Mouse (Mus musculus): Measurements from ENCODE around the gene Rgs6. TPM values are rescaled to one million over a fixed set of nuclear protein-coding genes. Genes with fewer than 3 reads are reported as not detected.

Rgs6 gene
- polyA plus RNA-seq, 1 experiment = 0.58 TPM

DNA sequence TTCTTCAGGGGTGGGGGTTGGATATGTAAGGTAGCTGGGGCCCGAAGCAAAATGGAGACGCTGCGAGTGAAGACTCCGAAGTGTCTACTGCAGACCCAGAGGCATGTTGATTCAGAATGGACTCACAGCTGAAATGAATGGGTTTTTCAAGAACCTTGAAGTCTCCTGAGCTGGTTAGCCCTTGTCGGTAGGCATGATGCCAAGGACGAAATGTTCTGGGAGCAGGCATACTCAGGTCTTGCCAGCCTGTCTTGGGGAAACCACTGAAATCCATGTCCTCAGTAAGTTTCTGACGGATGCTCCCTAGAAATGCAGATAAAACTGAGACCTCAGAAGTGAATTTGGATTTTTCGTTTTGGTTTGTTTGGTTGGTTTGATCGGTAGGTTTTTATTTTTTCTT is 458.6 kb downstream of the Rgs6 start:
- Histone ChIP-seq H3K27ac (ENCODE audit: insufficient read depth, low read length) (no peak overlapping the region), H3K36me3 (ENCODE audit: control insufficient read depth, insufficient read depth, low read length, poor library complexity, severe bottlenecking) (no peaks in the 10 kb centered on the region), H3K4me3 (ENCODE audit: low read depth, low read length) (no peak overlapping the region), H3K4me1 (ENCODE audit: control insufficient read depth, insufficient read depth, low read length) (no peaks in the 10 kb centered on the region), H3K9me3 (replicated peaks; ENCODE audit: control insufficient read depth, insufficient read depth, low read length, poor library complexity, severe bottlenecking) (no peaks in the 10 kb centered on the region), H3K9ac (ENCODE audit: low read depth, poor library complexity, severe bottlenecking) (no peak overlapping the region), H3K27me3 (ENCODE audit: control insufficient read depth, insufficient read depth, low read length, poor library complexity, severe bottlenecking) (no peaks in the 10 kb centered on the region; the same call in 1 of the 2 replicates)
- no peak for TF ChIP-seq CTCF (IDR thresholded peaks at IDR 0.05; ENCODE audit: low read depth, low read length)
- TF ChIP-seq EP300 (IDR thresholded peaks at IDR 0.05; ENCODE audit: insufficient read depth, low read depth, low read length) = no peak
- no peak for TF ChIP-seq POLR2A (IDR thresholded peaks at IDR 0.05; ENCODE audit: insufficient read depth, low read length)

DNA sequence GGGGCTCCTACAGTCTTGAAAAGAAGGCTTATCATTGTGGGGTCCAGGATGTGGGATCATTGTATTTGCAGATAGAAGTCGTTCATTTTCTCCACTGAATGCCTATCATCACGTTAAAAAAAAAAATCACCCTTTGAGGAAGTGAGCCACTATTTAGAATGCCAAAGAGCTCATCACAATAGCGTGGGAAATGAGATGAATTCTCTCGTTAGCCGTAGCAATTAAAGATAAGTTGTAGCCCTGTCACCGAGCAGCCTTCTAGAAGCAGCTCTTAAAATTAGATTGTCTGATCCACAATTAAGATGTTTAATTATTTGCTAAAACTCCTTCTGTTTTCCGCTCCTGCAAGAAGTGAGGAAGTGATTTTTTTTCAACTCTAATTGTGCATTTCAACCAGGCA is 459.6 kb downstream of the Rgs6 start:
- no peaks in the 10 kb centered on the region for H3K4me1 ChIP-seq (ENCODE audit: control insufficient read depth, insufficient read depth, low read length)
- H3K27me3 ChIP-seq (ENCODE audit: control insufficient read depth, insufficient read depth, low read length, poor library complexity, severe bottlenecking) = no peaks in the 10 kb centered on the region; the same call in 1 of the 2 replicates
- no peak for TF ChIP-seq POLR2A (IDR thresholded peaks at IDR 0.05; ENCODE audit: insufficient read depth, low read length)
- TF ChIP-seq CTCF (IDR thresholded peaks at IDR 0.05; ENCODE audit: low read depth, low read length) = no peak
- no peak for TF ChIP-seq EP300 (IDR thresholded peaks at IDR 0.05; ENCODE audit: insufficient read depth, low read depth, low read length)
- no peak overlapping the region for H3K4me3 ChIP-seq (ENCODE audit: low read depth, low read length)
- no peaks in the 10 kb centered on the region for H3K36me3 ChIP-seq (ENCODE audit: control insufficient read depth, insufficient read depth, low read length, poor library complexity, severe bottlenecking)
- H3K27ac ChIP-seq (ENCODE audit: insufficient read depth, low read length) = no peak overlapping the region
- no peak overlapping the region for H3K9ac ChIP-seq (ENCODE audit: low read depth, poor library complexity, severe bottlenecking)
- no peaks in the 10 kb centered on the region for H3K9me3 ChIP-seq (replicated peaks; ENCODE audit: control insufficient read depth, insufficient read depth, low read length, poor library complexity, severe bottlenecking)

GRCm38 (mm10) chr12:83050514-83050913 is 462.4 kb downstream of the Rgs6 start:
- H3K4me3 ChIP-seq (ENCODE audit: low read depth, low read length) = no peak overlapping the region
- H3K36me3 ChIP-seq (ENCODE audit: control insufficient read depth, insufficient read depth, low read length, poor library complexity, severe bottlenecking) = no peaks in the 10 kb centered on the region
- no peak overlapping the region for H3K27ac ChIP-seq (ENCODE audit: insufficient read depth, low read length)
- H3K4me1 ChIP-seq (ENCODE audit: control insufficient read depth, insufficient read depth, low read length) = no peaks in the 10 kb centered on the region
- TF ChIP-seq EP300 (IDR thresholded peaks at IDR 0.05; ENCODE audit: insufficient read depth, low read depth, low read length) = no peak
- TF ChIP-seq POLR2A (IDR thresholded peaks at IDR 0.05; ENCODE audit: insufficient read depth, low read length) = no peak
- no peak for TF ChIP-seq CTCF (IDR thresholded peaks at IDR 0.05; ENCODE audit: low read depth, low read length)
- no peaks in the 10 kb centered on the region for H3K9me3 ChIP-seq (replicated peaks; ENCODE audit: control insufficient read depth, insufficient read depth, low read length, poor library complexity, severe bottlenecking)
- no peaks in the 10 kb centered on the region for H3K27me3 ChIP-seq (ENCODE audit: control insufficient read depth, insufficient read depth, low read length, poor library complexity, severe bottlenecking)
- H3K9ac ChIP-seq (ENCODE audit: low read depth, poor library complexity, severe bottlenecking) = no peak overlapping the region

- H3K27ac ChIP-seq (ENCODE audit: insufficient read depth, low read length) = no peak overlapping the region
- TF ChIP-seq POLR2A (IDR thresholded peaks at IDR 0.05; ENCODE audit: insufficient read depth, low read length) (no peak), EP300 (IDR thresholded peaks at IDR 0.05; ENCODE audit: insufficient read depth, low read depth, low read length) (no peak), CTCF (IDR thresholded peaks at IDR 0.05; ENCODE audit: low read depth, low read length) (no peak)
Measured at GRCm38 (mm10) chr12:83052391-83052790, 464.3 kb downstream of the Rgs6 start.

DNA sequence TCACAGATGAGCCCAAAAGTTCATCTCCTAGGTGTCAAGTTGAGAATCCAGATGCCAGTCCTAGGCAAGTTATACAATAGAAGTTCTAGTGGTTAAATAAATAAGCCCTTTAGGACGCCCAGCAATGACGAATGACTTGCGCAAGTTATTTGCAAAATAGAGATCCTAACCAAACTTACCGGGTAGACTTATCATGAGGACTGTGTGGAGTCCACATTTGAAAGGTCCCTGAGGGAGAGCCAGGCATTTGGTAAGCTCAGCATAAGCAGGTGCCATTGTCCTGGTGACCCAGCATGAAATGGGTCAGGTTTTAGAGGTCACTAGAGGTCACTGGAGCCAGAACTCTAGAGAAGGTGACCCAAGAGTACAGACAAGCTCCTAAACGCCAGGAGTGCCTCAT is 467.6 kb downstream of the Rgs6 start:
- TF ChIP-seq CTCF (IDR thresholded peaks at IDR 0.05; ENCODE audit: low read depth, low read length) (no peak), POLR2A (IDR thresholded peaks at IDR 0.05; ENCODE audit: insufficient read depth, low read length) (no peak), EP300 (IDR thresholded peaks at IDR 0.05; ENCODE audit: insufficient read depth, low read depth, low read length) (no peak)
- Histone ChIP-seq H3K36me3 (ENCODE audit: control insufficient read depth, insufficient read depth, low read length, poor library complexity, severe bottlenecking) (no peaks in the 10 kb centered on the region), H3K4me1 (ENCODE audit: control insufficient read depth, insufficient read depth, low read length) (no peaks in the 10 kb centered on the region), H3K9me3 (replicated peaks; ENCODE audit: control insufficient read depth, insufficient read depth, low read length, poor library complexity, severe bottlenecking) (no peaks in the 10 kb centered on the region), H3K9ac (ENCODE audit: low read depth, poor library complexity, severe bottlenecking) (no peak overlapping the region), H3K4me3 (ENCODE audit: low read depth, low read length) (no peak overlapping the region), H3K27me3 (ENCODE audit: control insufficient read depth, insufficient read depth, low read length, poor library complexity, severe bottlenecking) (no peaks in the 10 kb centered on the region; the same call in 1 of the 2 replicates), H3K27ac (ENCODE audit: insufficient read depth, low read length) (no peak overlapping the region)

More at GRCm38 (mm10) chr12:83052391-83052790, 464.3 kb downstream of the Rgs6 start:
- H3K9ac ChIP-seq (ENCODE audit: low read depth, poor library complexity, severe bottlenecking) = no peak overlapping the region
- H3K27me3 ChIP-seq (ENCODE audit: control insufficient read depth, insufficient read depth, low read length, poor library complexity, severe bottlenecking) = no peaks in the 10 kb centered on the region
- no peaks in the 10 kb centered on the region for H3K9me3 ChIP-seq (replicated peaks; ENCODE audit: control insufficient read depth, insufficient read depth, low read length, poor library complexity, severe bottlenecking)
- H3K4me1 ChIP-seq (ENCODE audit: control insufficient read depth, insufficient read depth, low read length) = no peaks in the 10 kb centered on the region
- no peak overlapping the region for H3K4me3 ChIP-seq (ENCODE audit: low read depth, low read length)
- no peaks in the 10 kb centered on the region for H3K36me3 ChIP-seq (ENCODE audit: control insufficient read depth, insufficient read depth, low read length, poor library complexity, severe bottlenecking)

DNA sequence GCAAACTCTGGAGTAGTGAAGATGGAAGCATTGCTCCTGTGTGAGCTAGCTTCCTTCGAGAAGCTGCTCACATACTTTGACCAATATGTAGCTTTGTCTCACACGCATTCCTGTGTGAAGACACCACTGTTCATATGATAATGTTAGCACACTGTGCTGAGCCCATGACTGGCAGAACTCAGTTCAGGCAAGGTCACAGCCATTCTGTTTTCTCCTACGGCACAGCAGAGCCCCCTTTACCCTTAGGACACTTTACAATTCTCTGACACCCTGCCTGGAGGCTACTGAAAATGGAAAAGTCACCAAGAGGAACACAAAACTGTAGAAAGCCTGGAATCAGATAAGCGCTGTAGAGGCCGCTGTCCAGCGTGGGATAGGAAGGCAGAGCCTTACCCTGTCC is 478.3 kb downstream of the Rgs6 start:
- Histone ChIP-seq H3K4me3 (ENCODE audit: low read depth, low read length) (no peak overlapping the region), H3K9ac (ENCODE audit: low read depth, poor library complexity, severe bottlenecking) (no peak overlapping the region), H3K4me1 (ENCODE audit: control insufficient read depth, insufficient read depth, low read length) (no peaks in the 10 kb centered on the region), H3K9me3 (replicated peaks; ENCODE audit: control insufficient read depth, insufficient read depth, low read length, poor library complexity, severe bottlenecking) (no peaks in the 10 kb centered on the region), H3K27ac (ENCODE audit: insufficient read depth, low read length) (no peak overlapping the region), H3K27me3 (ENCODE audit: control insufficient read depth, insufficient read depth, low read length, poor library complexity, severe bottlenecking) (no peaks in the 10 kb centered on the region), H3K36me3 (ENCODE audit: control insufficient read depth, insufficient read depth, low read length, poor library complexity, severe bottlenecking) (no peaks in the 10 kb centered on the region)
- no peak for TF ChIP-seq EP300 (IDR thresholded peaks at IDR 0.05; ENCODE audit: insufficient read depth, low read depth, low read length)
- no peak for TF ChIP-seq CTCF (IDR thresholded peaks at IDR 0.05; ENCODE audit: low read depth, low read length)
- no peak for TF ChIP-seq POLR2A (IDR thresholded peaks at IDR 0.05; ENCODE audit: insufficient read depth, low read length)

Measured in ES-Bruce4 (cell line).